Mouse (Mus musculus) midbrain, postnatal 0 days (tissue): ENCODE results near the gene Tsga13. TPM values are rescaled to one million over a fixed set of nuclear protein-coding genes. Genes with fewer than 3 reads are reported as not detected.

Source experiments
- ATAC-seq: fragments of 200-750 bp; cut with Nextera tagmentation; 2 replicates; pipeline ENCODE4 v1.8.0; 2017; ENCODE audit warnings: moderate number of reproducible peaks, mild to moderate bottlenecking, moderate TSS enrichment, moderate library complexity; ENCODE audit not compliant: low FRiP score
- DNase-seq: peaks from one replicate; pipeline ENCODE4 v3.0.0-alpha.2; 2015; ENCODE audit warnings: low spot score
- H3K27ac ChIP-seq: fragments of 300-500 bp; sonication (generic); 2 replicates; pipeline ENCODE4 v1.5.1; 2014; ENCODE audit warnings: low read depth, mild to moderate bottlenecking, low read length, mixed read lengths
- H3K27me3 ChIP-seq: fragments of 300-500 bp; sonication (generic); 2 replicates; pipeline ENCODE4 v1.6.1; 2014; ENCODE audit warnings: low read length, control low read depth, mixed read lengths; ENCODE audit not compliant: insufficient read depth
- H3K36me3 ChIP-seq: fragments of 300-500 bp; sonication (generic); 2 replicates; pipeline ENCODE4 v1.6.1; 2014; ENCODE audit warnings: low read length, control low read depth, mixed read lengths; ENCODE audit not compliant: insufficient read depth
- H3K4me1 ChIP-seq: fragments of 300-500 bp; sonication (generic); 2 replicates; pipeline ENCODE4 v1.6.1; 2014; ENCODE audit warnings: mild to moderate bottlenecking, control low read depth, antibody characterized with exemption, low read length, mixed read lengths; ENCODE audit not compliant: insufficient read depth
- H3K4me2 ChIP-seq: fragments of 300-500 bp; sonication (generic); 2 replicates; pipeline ENCODE4 v1.6.1; 2014; ENCODE audit warnings: low read depth, mild to moderate bottlenecking, low read length, mixed read lengths; ENCODE audit not compliant: poor library complexity, severe bottlenecking
- H3K4me3 ChIP-seq: fragments of 300-500 bp; sonication (generic); 2 replicates; pipeline ENCODE4 v1.5.1; 2014; ENCODE audit warnings: low read depth, mild to moderate bottlenecking, low read length, moderate library complexity
- H3K9ac ChIP-seq: fragments of 300-500 bp; sonication (generic); replicated peaks from 2 replicates; pipeline ENCODE4 v1.6.1; 2014; ENCODE audit warnings: mild to moderate bottlenecking, low read length, moderate library complexity, mixed read lengths; ENCODE audit not compliant: poor library complexity, severe bottlenecking
- H3K9me3 ChIP-seq: fragments of 300-500 bp; sonication (generic); 2 replicates; pipeline ENCODE4 v1.6.1; 2016; ENCODE audit warnings: low read length, control low read depth
- CTCF ChIP-seq: IDR thresholded peaks from 2 replicates; pipeline ENCODE4 v1.5.1; 2016; ENCODE audit warnings: antibody characterized with exemption, mild to moderate bottlenecking
- WGBS: fragments of 180-500 bp; shearing (Covaris S2); extraction: QIAGEN DNeasy Blood & Tissue Kit; methylation state at CpG from one replicate; pipeline ENCODE4 v1.1.7; 2014; 5-methylcytosine and 5-hydroxymethylcytosine counted together
- polyA plus RNA-seq: library from polyadenylated mRNA; unstranded; fragments of >200 nt; fragmentation: Nextera tagmentation; extraction: Ambion mirVana; gene quantifications from 2 replicates; pipeline ENCODE4 v1.2.1, GENCODE M21; 2015
- total RNA-seq: library from RNA; depleted of rRNA; stranded (reverse); fragments of >200 nt; gene quantifications from 2 replicates; pipeline ENCODE4 v1.2.3, GENCODE M21; 2014

Tsga13 gene
- total and polyA plus RNA-seq, 2 experiments from 2014 or later, result 0.11 to 0.67 TPM

GRCm38 (mm10) chr6:30883491-30883890 lies 31.9 kb downstream of the Tsga13 start:
- DNase-seq (peak; percentile 25), ATAC-seq (no peak)
- H3K36me3 ChIP-seq, result peaks cover 10% of the 10 kb centered on the region
- 84% methylated on average over 4 of the region's 4 CpGs for WGBS
- no peak overlapping the region for H3K4me2 ChIP-seq
- no peak overlapping the region for H3K27ac ChIP-seq
- no peak overlapping the region for H3K9ac ChIP-seq
- no peaks in the 10 kb centered on the region for H3K4me1 ChIP-seq
- no peak for TF ChIP-seq CTCF
- H3K4me3 ChIP-seq, result no peak overlapping the region
- H3K9me3 ChIP-seq, result no peaks in the 10 kb centered on the region
- no peaks in the 10 kb centered on the region for H3K27me3 ChIP-seq

- no peak overlapping the region for H3K4me2 ChIP-seq
- no peak for ATAC-seq
- H3K4me1 ChIP-seq, result no peaks in the 10 kb centered on the region
- peaks cover 3% of the 10 kb centered on the region; the same call in 1 of the 2 replicates for H3K36me3 ChIP-seq
- DNase-seq, result no peak
- H3K9ac ChIP-seq, result no peak overlapping the region
- TF ChIP-seq CTCF, result no peak
- no peaks in the 10 kb centered on the region for H3K27me3 ChIP-seq
- H3K4me3 ChIP-seq, result no peak overlapping the region
- no peaks in the 10 kb centered on the region for H3K9me3 ChIP-seq
- H3K27ac ChIP-seq, result no peak overlapping the region
Observed at GRCm38 (mm10) chr6:30876661-30877060, 38.7 kb downstream of the Tsga13 start.

- no peak for DNase-seq
- no peaks in the 10 kb centered on the region for H3K36me3 ChIP-seq
- no peak overlapping the region for H3K4me3 ChIP-seq
- H3K4me1 ChIP-seq, result no peaks in the 10 kb centered on the region
- H3K27me3 ChIP-seq, result no peaks in the 10 kb centered on the region
- WGBS, result 91% methylated on average over 1 of the region's 1 CpGs
- TF ChIP-seq CTCF, result no peak
- ATAC-seq, result no peak
- H3K27ac ChIP-seq, result no peak overlapping the region
- H3K9me3 ChIP-seq, result no peaks in the 10 kb centered on the region
- no peak overlapping the region for H3K9ac ChIP-seq
- no peak overlapping the region for H3K4me2 ChIP-seq
Observed at GRCm38 (mm10) chr6:30866501-30866900, 48.9 kb downstream of the Tsga13 start.

DNA sequence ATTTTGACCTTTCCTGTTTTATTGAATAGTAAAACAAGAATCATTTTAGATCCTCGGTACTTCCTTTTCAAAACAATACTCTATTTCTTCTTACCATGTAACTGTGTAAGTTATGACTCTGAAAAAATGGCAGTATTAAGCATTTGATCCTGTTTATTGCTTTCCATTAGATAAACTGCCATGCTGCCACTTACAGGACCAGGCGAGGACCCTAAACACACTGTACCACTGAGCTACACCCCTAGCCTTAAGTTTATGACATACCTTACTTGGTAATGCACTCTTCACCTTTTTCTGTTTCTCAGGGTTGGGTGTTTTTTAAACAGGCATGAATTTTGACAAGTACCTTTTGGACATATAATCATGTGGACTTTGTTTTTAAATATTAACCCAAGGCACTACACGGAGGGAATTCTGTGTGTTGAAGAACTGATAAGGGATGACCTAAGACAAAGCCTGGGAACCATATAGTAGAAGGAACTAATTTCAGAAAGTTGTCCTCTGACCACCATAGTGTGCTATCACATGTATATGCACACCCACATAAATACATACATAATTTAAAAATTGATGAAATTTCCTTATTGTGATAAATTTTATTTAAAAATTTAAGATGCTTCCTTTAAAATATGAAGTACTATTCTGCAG lies 50.2 kb downstream of the Tsga13 start:
- no peak for TF ChIP-seq CTCF
- DNase-seq, result no peak
- Histone ChIP-seq H3K4me1 (no peaks in the 10 kb centered on the region), H3K4me3 (no peak overlapping the region), H3K4me2 (no peak overlapping the region), H3K9ac (no peak overlapping the region), H3K36me3 (no peaks in the 10 kb centered on the region), H3K27ac (no peak overlapping the region), H3K9me3 (no peaks in the 10 kb centered on the region), H3K27me3 (no peaks in the 10 kb centered on the region)
- no peak for ATAC-seq
- WGBS, result 92% methylated on average over 3 of the region's 3 CpGs

- Histone ChIP-seq H3K27ac (no peak overlapping the region), H3K9me3 (no peaks in the 10 kb centered on the region), H3K4me1 (no peaks in the 10 kb centered on the region), H3K9ac (no peak overlapping the region), H3K4me2 (no peak overlapping the region), H3K4me3 (no peak overlapping the region), H3K36me3 (peaks cover 16% of the 10 kb centered on the region), H3K27me3 (no peaks in the 10 kb centered on the region)
- 96% methylated on average over 7 of the region's 7 CpGs for WGBS
- no peak for ATAC-seq
- no peak for DNase-seq
- no peak for TF ChIP-seq CTCF
Observed at GRCm38 (mm10) chr6:30855956-30856355, 59.4 kb downstream of the Tsga13 start.

GRCm38 (mm10) chr6:30855205-30855604 lies 60.2 kb downstream of the Tsga13 start:
- no peak for ATAC-seq

More at GRCm38 (mm10) chr6:30855205-30855604, 60.2 kb downstream of the Tsga13 start:
- whole genome bisulfite sequencing, result 93% methylated on average over 2 of the region's 2 CpGs
- H3K4me2 ChIP-seq, result no peak overlapping the region
- DNase-seq, result no peak
- no peak for TF ChIP-seq CTCF
- H3K9ac ChIP-seq, result no peak overlapping the region
- peaks cover 16% of the 10 kb centered on the region for H3K36me3 ChIP-seq
- no peaks in the 10 kb centered on the region for H3K9me3 ChIP-seq
- no peak overlapping the region for H3K4me3 ChIP-seq
- H3K27ac ChIP-seq, result no peak overlapping the region
- no peaks in the 10 kb centered on the region for H3K27me3 ChIP-seq
- no peaks in the 10 kb centered on the region for H3K4me1 ChIP-seq
